In the genomic region with DNA sequence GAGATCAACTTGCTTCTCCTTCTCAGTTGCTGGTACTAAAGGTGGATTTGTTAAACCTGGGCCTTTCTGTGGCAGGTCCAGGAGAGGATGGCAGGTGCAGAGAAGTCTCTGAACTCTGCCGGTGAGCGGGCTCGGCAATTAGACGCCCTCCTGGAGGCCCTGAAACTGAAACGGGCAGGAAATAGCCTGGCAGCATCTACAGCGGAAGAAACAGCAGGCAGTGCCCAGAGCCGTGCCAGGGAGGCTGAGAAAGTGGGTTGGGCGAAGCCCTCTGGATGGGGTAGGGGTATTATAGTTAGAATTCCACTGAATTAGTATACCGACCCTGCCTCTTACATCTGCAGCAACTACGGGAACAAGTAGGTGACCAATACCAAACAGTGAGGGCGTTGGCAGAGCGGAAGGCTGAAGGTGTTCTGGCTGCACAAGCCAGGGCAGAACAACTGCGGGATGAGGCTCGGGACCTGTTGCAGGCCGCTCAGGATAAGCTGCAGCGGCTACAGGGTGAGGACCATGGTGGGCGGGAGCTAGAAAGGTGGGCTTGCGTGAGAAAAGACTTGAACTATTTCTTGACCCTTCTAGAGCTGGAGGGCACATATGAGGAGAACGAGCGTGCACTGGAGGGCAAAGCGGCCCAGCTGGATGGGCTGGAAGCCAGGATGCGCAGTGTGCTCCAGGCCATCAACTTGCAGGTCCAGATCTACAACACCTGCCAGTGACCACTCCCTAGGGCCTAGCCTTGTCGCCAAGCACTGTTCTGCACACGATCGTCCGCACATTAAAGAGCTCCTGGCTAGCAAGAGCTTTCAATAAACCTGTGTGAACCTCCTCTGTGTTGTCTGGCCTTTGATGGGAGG, we compare ENCODE assay signal across 8 mouse cellular contexts. TPM values are rescaled to one million over a fixed set of nuclear protein-coding genes. Genes with fewer than 3 reads are reported as not detected.
DNase-seq lines count a peak whose midpoint lies in the region; ATAC-seq and TF ChIP-seq lines count a peak whose summit lies in the region.

No protein-coding gene starts in this region.

- no peaks in the 10 kb centered on the region for H3K27me3 ChIP-seq in erythroblast, embryonic 14.5 days (ENCODE audit: control insufficient read depth)
- H3K27me3 ChIP-seq in neural tube, embryonic 11.5 days (ENCODE audit: control insufficient read depth, insufficient read depth, low read length): no peaks in the 10 kb centered on the region
- no peaks in the 10 kb centered on the region for H3K27me3 ChIP-seq in limb, embryonic 11.5 days (ENCODE audit: control insufficient read depth, insufficient read depth, low read length)
- H3K27me3 ChIP-seq in small intestine, adult 2 months (ENCODE audit: control insufficient read depth, insufficient read depth, low read length): no peaks in the 10 kb centered on the region

- peak overlapping the region; percentile 87 for H3K9ac ChIP-seq in neural tube, embryonic 11.5 days (ENCODE audit: low read length)
- peak overlapping the region; percentile 82 for H3K9ac ChIP-seq in limb, embryonic 11.5 days (ENCODE audit: low read length)

- H3K4me2 ChIP-seq in neural tube, embryonic 11.5 days (ENCODE audit: low read depth): peak overlapping the region; percentile 93
- H3K4me2 ChIP-seq in limb, embryonic 11.5 days (ENCODE audit: low read depth, severe bottlenecking): peak overlapping the region; percentile 88

- H3K27ac ChIP-seq in neural tube, embryonic 11.5 days (ENCODE audit: low read depth, low read length): peak overlapping the region; percentile 77
- H3K27ac ChIP-seq in limb, embryonic 11.5 days (replicated peaks; ENCODE audit: low read depth, low read length): peak overlapping the region; percentile 92
- peak overlapping the region; percentile 84 for H3K27ac ChIP-seq in small intestine, adult 2 months (ENCODE audit: insufficient read depth, low read depth, low read length)

- H3K4me3 ChIP-seq in erythroblast, embryonic 14.5 days (replicated peaks): peak overlapping the region; percentile 90
- peak overlapping the region; percentile 86 for H3K4me3 ChIP-seq in neural tube, embryonic 11.5 days (ENCODE audit: low read depth, low read length)
- H3K4me3 ChIP-seq in limb, embryonic 11.5 days (ENCODE audit: low read depth, low read length): peak overlapping the region; percentile 85
- H3K4me3 ChIP-seq in small intestine, adult 2 months (ENCODE audit: low read depth, low read length): peak overlapping the region; percentile 94

- WGBS in neural tube, embryonic 11.5 days: 73% methylated on average over 26 of the region's 26 CpGs
- WGBS in limb, embryonic 11.5 days: 69% methylated on average over 26 of the region's 26 CpGs
- 35% methylated on average over 26 of the region's 26 CpGs for WGBS in small intestine, adult 2 months

- TF ChIP-seq CTCF in small intestine, adult 2 months (IDR thresholded peaks at IDR 0.05; ENCODE audit: extremely low read depth, insufficient read length, insufficient replicate concordance, low read depth, low read length): no peak

- intact Hi-C loops in left cerebral cortex, postnatal 14 days (cut with DNase I): no loop called here

- H3K4me1 ChIP-seq in erythroblast, embryonic 14.5 days (ENCODE audit: control insufficient read depth): peaks cover 27% of the 10 kb centered on the region
- H3K4me1 ChIP-seq in neural tube, embryonic 11.5 days (ENCODE audit: control insufficient read depth, insufficient read depth, low read length): peaks cover 5% of the 10 kb centered on the region
- H3K4me1 ChIP-seq in limb, embryonic 11.5 days (ENCODE audit: control insufficient read depth, insufficient read depth, low read length): peaks cover 15% of the 10 kb centered on the region
- H3K4me1 ChIP-seq in small intestine, adult 2 months (ENCODE audit: control insufficient read depth, insufficient read depth, insufficient read length, low read length): peaks cover 13% of the 10 kb centered on the region

- H3K36me3 ChIP-seq in erythroblast, embryonic 14.5 days (ENCODE audit: control insufficient read depth): peaks cover 49% of the 10 kb centered on the region
- H3K36me3 ChIP-seq in neural tube, embryonic 11.5 days (ENCODE audit: control insufficient read depth, insufficient read depth, low read length): peaks cover 34% of the 10 kb centered on the region
- H3K36me3 ChIP-seq in limb, embryonic 11.5 days (ENCODE audit: control insufficient read depth, insufficient read depth, low read length): peaks cover 33% of the 10 kb centered on the region
- H3K36me3 ChIP-seq in small intestine, adult 2 months (ENCODE audit: control insufficient read depth, insufficient read depth, low read length): peaks cover 23% of the 10 kb centered on the region

- no peak for DNase-seq in neural tube, embryonic 11.5 days (ENCODE audit: low spot score)
- DNase-seq in neural tube, embryonic 10.5 days (ENCODE audit: extremely low spot score, low spot score): no peak
- peak; percentile 23 for DNase-seq in limb, embryonic 11.5 days (ENCODE audit: low spot score)
- no peak for DNase-seq in left cerebral cortex, postnatal 14 days (ENCODE audit: low spot score in 2 of 2)
- no peak for DNase-seq in urinary bladder, postnatal 10 days (ENCODE audit: low spot score)

- ATAC-seq in erythroblast, adult 5-6 weeks (replicated peaks; ENCODE audit: low FRiP score, poor library complexity, severe bottlenecking): no peak; the same call in 1 of the 2 replicates
- ATAC-seq in neural tube, embryonic 11.5 days (ENCODE audit: insufficient read depth, low FRiP score, low TSS enrichment): peak; percentile 32
- ATAC-seq in limb, embryonic 11.5 days (ENCODE audit: insufficient number of reproducible peaks, low FRiP score, low TSS enrichment, low read depth): peak; percentile 24

- TF ChIP-seq POLR2A in small intestine, adult 2 months (IDR thresholded peaks at IDR 0.05; ENCODE audit: low read depth, low read length): no peak

- no peaks in the 10 kb centered on the region for H3K9me3 ChIP-seq in erythroblast, embryonic 14.5 days (ENCODE audit: control insufficient read depth, low read length)
- H3K9me3 ChIP-seq in neural tube, embryonic 11.5 days (ENCODE audit: control insufficient read depth, low read length): no peaks in the 10 kb centered on the region
- no peaks in the 10 kb centered on the region for H3K9me3 ChIP-seq in limb, embryonic 11.5 days (ENCODE audit: control insufficient read depth, low read length)

RNA-seq across cellular contexts. Expression of gene Usp19, which starts 0.5 kb away (rescaled TPM):
- 10.7 and 11.0 TPM in 2 replicates for polyA plus RNA-seq in erythroblast, embryonic 14.5 days (2012)
- 57.9 and 59.6 TPM in 2 replicates for total RNA-seq in erythroblast, adult 5-6 weeks (2015; ENCODE audit: low replicate concordance)
- total RNA-seq in erythroblast, adult 5-6 weeks (2017; ENCODE audit: low replicate concordance): 80.2 and 94.7 TPM in 2 replicates
- 73.8 and 79.9 TPM in 2 replicates for polyA plus RNA-seq in neural tube, embryonic 11.5 days (2014; fragmentation: Nextera tagmentation; extraction: Ambion mirVana)
- polyA plus RNA-seq in limb, embryonic 11.5 days (2014; fragmentation: Nextera tagmentation; extraction: Ambion mirVana): 73.6 and 81.7 TPM in 2 replicates
- polyA plus RNA-seq in small intestine, adult 2 months (2012; rRNA removed): 48.5 and 84.5 TPM in 2 replicates
- 100 to 1,000 TPM; 119 to 128 TPM for total RNA-seq in left cerebral cortex, postnatal 14 days (2021)

RNA-seq across cellular contexts. Expression of gene Lamb2, which starts 10.4 kb away (rescaled TPM):
- 0.02 and 0.05 TPM in 2 replicates for polyA plus RNA-seq in erythroblast, embryonic 14.5 days (2012)
- total RNA-seq in erythroblast, adult 5-6 weeks (2015; ENCODE audit: low replicate concordance): not detected in 2 replicates
- total RNA-seq in erythroblast, adult 5-6 weeks (2017; ENCODE audit: low replicate concordance): not detected in 2 replicates
- 17.2 and 18.1 TPM in 2 replicates for polyA plus RNA-seq in neural tube, embryonic 11.5 days (2014; fragmentation: Nextera tagmentation; extraction: Ambion mirVana)
- polyA plus RNA-seq in limb, embryonic 11.5 days (2014; fragmentation: Nextera tagmentation; extraction: Ambion mirVana): 18.0 and 18.9 TPM in 2 replicates
- polyA plus RNA-seq in small intestine, adult 2 months (2012; rRNA removed): 22.3 and 23.3 TPM in 2 replicates
- 10 to 100 TPM; 36.0 to 38.3 TPM for total RNA-seq in left cerebral cortex, postnatal 14 days (2021)

RNA-seq across cellular contexts. Expression of gene Qars, which starts 17.6 kb away (rescaled TPM):
- 5.3 and 5.9 TPM in 2 replicates for polyA plus RNA-seq in erythroblast, embryonic 14.5 days (2012)
- total RNA-seq in erythroblast, adult 5-6 weeks (2015; ENCODE audit: low replicate concordance): 18.6 and 69.2 TPM in 2 replicates
- 54.2 and 64.6 TPM in 2 replicates for total RNA-seq in erythroblast, adult 5-6 weeks (2017; ENCODE audit: low replicate concordance)
- 120 and 129 TPM in 2 replicates for polyA plus RNA-seq in neural tube, embryonic 11.5 days (2014; fragmentation: Nextera tagmentation; extraction: Ambion mirVana)
- 126 and 138 TPM in 2 replicates for polyA plus RNA-seq in limb, embryonic 11.5 days (2014; fragmentation: Nextera tagmentation; extraction: Ambion mirVana)
- 110 and 340 TPM in 2 replicates for polyA plus RNA-seq in small intestine, adult 2 months (2012; rRNA removed)
- total RNA-seq in left cerebral cortex, postnatal 14 days (2021): 10 to 100 TPM; 76.7 to 80.8 TPM

RNA-seq across cellular contexts. Expression of gene Qrich1, which starts 26.7 kb away (rescaled TPM):
- polyA plus RNA-seq in erythroblast, embryonic 14.5 days (2012): 3.5 TPM in 2 replicates
- total RNA-seq in erythroblast, adult 5-6 weeks (2015; ENCODE audit: low replicate concordance): 26.9 and 40.5 TPM in 2 replicates
- total RNA-seq in erythroblast, adult 5-6 weeks (2017; ENCODE audit: low replicate concordance): 55.7 and 59.0 TPM in 2 replicates
- 164 and 169 TPM in 2 replicates for polyA plus RNA-seq in neural tube, embryonic 11.5 days (2014; fragmentation: Nextera tagmentation; extraction: Ambion mirVana)
- polyA plus RNA-seq in limb, embryonic 11.5 days (2014; fragmentation: Nextera tagmentation; extraction: Ambion mirVana): 164 and 167 TPM in 2 replicates
- 38.4 and 76.2 TPM in 2 replicates for polyA plus RNA-seq in small intestine, adult 2 months (2012; rRNA removed)
- 100 to 1,000 TPM; 126 to 130 TPM for total RNA-seq in left cerebral cortex, postnatal 14 days (2021)

RNA-seq across cellular contexts. Expression of gene Klhdc8b, which starts 28.5 kb away (rescaled TPM):
- polyA plus RNA-seq in erythroblast, embryonic 14.5 days (2012): 1.8 and 1.9 TPM in 2 replicates
- 0.77 and 2.9 TPM in 2 replicates for total RNA-seq in erythroblast, adult 5-6 weeks (2015; ENCODE audit: low replicate concordance)
- total RNA-seq in erythroblast, adult 5-6 weeks (2017; ENCODE audit: low replicate concordance): 3.3 and 4.3 TPM in 2 replicates
- polyA plus RNA-seq in neural tube, embryonic 11.5 days (2014; fragmentation: Nextera tagmentation; extraction: Ambion mirVana): 25.4 and 28.9 TPM in 2 replicates
- polyA plus RNA-seq in limb, embryonic 11.5 days (2014; fragmentation: Nextera tagmentation; extraction: Ambion mirVana): 13.6 and 17.2 TPM in 2 replicates
- polyA plus RNA-seq in small intestine, adult 2 months (2012; rRNA removed): 13.4 and 19.7 TPM in 2 replicates
- total RNA-seq in left cerebral cortex, postnatal 14 days (2021): 10 to 100 TPM; 36.1 to 38.4 TPM

Comparison
In these comparisons a context has a peak if more than half of its experiments do, and no peak if none do; other contexts are left out.
1. RNA of gene Lamb2, which starts 10.4 kb away (polyA plus RNA-seq): 22.3 to 23.3 TPM in small intestine, adult 2 months, 17.2 to 18.1 TPM in neural tube, embryonic 11.5 days and 18.0 to 18.9 TPM in limb, embryonic 11.5 days; 0.02 to 0.05 TPM in erythroblast, embryonic 14.5 days; every median in the first group is over 10 times any median in the second.
2. RNA of gene Qars, which starts 17.6 kb away (polyA plus RNA-seq): 110 to 340 TPM in small intestine, adult 2 months, 126 to 138 TPM in limb, embryonic 11.5 days and 120 to 129 TPM in neural tube, embryonic 11.5 days; 5.3 to 5.9 TPM in erythroblast, embryonic 14.5 days; every median in the first group is over 10 times any median in the second.
3. Peak in every context shown above with its lines, with median percentiles within 50 percentile points of each other: H3K4me3 ChIP-seq and H3K27ac ChIP-seq.